Mouse (Mus musculus): ENCODE results near the gene Syce3.
A peak's percentile ranks its signal among the peaks of the same experiment; 100 is the strongest.

Syce3 gene

GRCm38 (mm10) chr15:89390081-89390480 lies 20.2 kb downstream of the Syce3 start:
- H3K27me3 ChIP-seq (ENCODE audit: control insufficient read depth, insufficient read depth, low read length, poor library complexity, severe bottlenecking): no peaks in the 10 kb centered on the region
- H3K36me3 ChIP-seq (ENCODE audit: control insufficient read depth, insufficient read depth, low read length, poor library complexity, severe bottlenecking): no peaks in the 10 kb centered on the region
- no peak for DNase-seq (ENCODE audit: low read depth, low spot score)

GRCm38 (mm10) chr15:89387127-89387526 lies 23.2 kb downstream of the Syce3 start:
- Histone ChIP-seq H3K36me3 (ENCODE audit: control insufficient read depth, insufficient read depth, low read length, poor library complexity, severe bottlenecking) (no peaks in the 10 kb centered on the region), H3K27me3 (ENCODE audit: control insufficient read depth, insufficient read depth, low read length, poor library complexity, severe bottlenecking) (no peaks in the 10 kb centered on the region)
- no peak for DNase-seq (ENCODE audit: low read depth, low spot score)

DNA sequence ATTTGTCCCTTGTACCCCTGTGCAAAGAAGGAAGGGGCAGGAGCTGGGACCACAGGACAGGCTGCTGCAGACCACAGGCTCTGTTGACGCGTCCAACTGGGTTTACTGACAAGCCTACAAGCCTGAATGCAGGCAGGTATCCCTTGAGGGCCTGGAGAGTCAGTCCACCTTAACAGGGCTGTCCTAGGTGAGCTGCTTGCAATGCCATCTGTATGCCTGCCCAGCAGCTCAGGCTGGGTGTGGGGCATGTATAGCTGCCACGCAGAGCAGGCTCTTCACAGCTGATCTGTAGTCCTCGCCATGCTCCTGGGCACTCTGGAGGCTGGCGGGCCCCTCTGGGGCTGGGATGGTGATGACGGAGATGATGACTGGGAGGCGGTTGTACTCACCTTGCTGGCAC lies 25.7 kb downstream of the Syce3 start, which contains the start of gene Klhdc7b:
TSS of gene Klhdc7b (plus strand) at position 301 of the 400 bp plus-strand sequence.
- Histone ChIP-seq H3K27me3 (ENCODE audit: control insufficient read depth, insufficient read depth, low read length, poor library complexity, severe bottlenecking) (no peaks in the 10 kb centered on the region), H3K36me3 (ENCODE audit: control insufficient read depth, insufficient read depth, low read length, poor library complexity, severe bottlenecking) (no peaks in the 10 kb centered on the region)
- DNase-seq (ENCODE audit: low read depth, low spot score): no peak

DNA sequence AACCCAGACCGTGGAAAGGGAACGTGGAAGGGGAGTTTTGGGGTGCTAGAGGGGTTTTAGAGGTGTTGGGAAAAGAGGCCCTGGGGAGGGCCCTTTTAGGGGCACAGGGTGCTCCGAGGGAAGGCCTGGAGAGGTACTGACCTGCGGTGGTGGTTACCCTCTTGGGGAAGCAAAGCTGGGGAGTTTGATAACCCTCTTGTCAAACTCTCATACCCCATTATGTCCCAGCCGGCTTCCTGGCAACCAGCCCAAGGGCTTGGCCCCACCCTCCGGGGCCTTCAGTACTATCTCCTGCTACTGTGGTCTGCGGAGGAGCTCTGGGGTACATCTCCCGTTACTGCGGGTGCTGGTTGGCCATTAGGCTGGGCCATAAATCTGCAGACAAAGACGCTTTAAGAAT lies 30.9 kb downstream of the Syce3 start:
- DNase-seq (ENCODE audit: low read depth, low spot score): no peak
- Histone ChIP-seq H3K27me3 (ENCODE audit: control insufficient read depth, insufficient read depth, low read length, poor library complexity, severe bottlenecking) (no peaks in the 10 kb centered on the region), H3K36me3 (ENCODE audit: control insufficient read depth, insufficient read depth, low read length, poor library complexity, severe bottlenecking) (no peaks in the 10 kb centered on the region)

- no peaks in the 10 kb centered on the region for H3K27me3 ChIP-seq (ENCODE audit: control insufficient read depth, insufficient read depth, low read length, poor library complexity, severe bottlenecking)
- H3K36me3 ChIP-seq (ENCODE audit: control insufficient read depth, insufficient read depth, low read length, poor library complexity, severe bottlenecking): no peaks in the 10 kb centered on the region
- DNase-seq (ENCODE audit: low read depth, low spot score): no peak
Measured at GRCm38 (mm10) chr15:89378831-89379401, 31.4 kb downstream of the Syce3 start, which contains the start of gene Odf3b. Odf3b (minus strand) TSS chr15:89379282.

DNA sequence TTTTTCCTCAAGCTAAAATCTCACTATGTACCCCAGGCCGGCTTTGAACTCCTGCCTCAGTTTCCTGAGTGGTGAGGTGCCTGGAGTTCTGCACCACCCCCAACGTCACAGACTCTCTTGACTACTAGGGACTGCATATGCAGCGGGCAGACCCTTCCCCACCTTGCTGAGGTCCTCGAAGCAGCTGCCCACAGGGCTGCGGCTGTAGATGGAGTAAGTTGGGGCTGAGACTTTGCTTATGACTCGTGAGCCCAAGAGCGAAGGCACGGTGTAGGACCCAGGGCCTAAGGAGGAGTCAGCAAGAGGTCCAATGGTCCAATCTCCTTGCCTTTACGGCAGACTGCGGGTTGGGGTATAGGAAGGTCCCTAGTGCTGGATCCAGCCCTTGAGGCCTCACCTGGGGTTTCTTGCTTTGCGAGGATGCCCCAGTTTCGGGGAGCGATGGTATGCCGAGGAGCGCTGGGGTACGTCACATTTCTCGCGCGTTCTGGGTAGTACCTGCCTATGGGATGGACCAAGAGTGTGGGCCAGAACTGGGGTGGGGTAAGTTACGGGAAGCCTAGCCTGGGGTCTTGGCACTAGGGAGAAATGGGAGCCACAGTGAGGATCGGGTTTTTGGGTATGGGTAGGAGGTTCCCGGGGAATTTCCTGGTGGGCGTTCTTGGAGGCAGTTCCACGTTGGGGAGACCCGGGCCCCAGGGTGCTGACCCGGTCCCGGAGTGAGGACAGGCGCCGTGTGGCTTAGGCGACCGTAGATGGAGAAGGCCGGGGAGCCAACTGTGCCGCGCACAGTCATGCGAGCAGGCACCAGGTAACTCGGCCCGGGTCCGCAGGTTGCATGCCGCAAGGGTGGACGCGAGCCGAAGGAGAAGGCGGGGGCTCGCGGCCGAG lies 32.1 kb downstream of the Syce3 start:
- no peak for DNase-seq (ENCODE audit: low read depth, low spot score)
- Histone ChIP-seq H3K36me3 (ENCODE audit: control insufficient read depth, insufficient read depth, low read length, poor library complexity, severe bottlenecking) (no peaks in the 10 kb centered on the region), H3K27me3 (ENCODE audit: control insufficient read depth, insufficient read depth, low read length, poor library complexity, severe bottlenecking) (no peaks in the 10 kb centered on the region)

- H3K36me3 ChIP-seq (ENCODE audit: control insufficient read depth, insufficient read depth, low read length, poor library complexity, severe bottlenecking): no peaks in the 10 kb centered on the region
- DNase-seq (ENCODE audit: low read depth, low spot score): no peak
- H3K27me3 ChIP-seq (ENCODE audit: control insufficient read depth, insufficient read depth, low read length, poor library complexity, severe bottlenecking): no peaks in the 10 kb centered on the region
Measured at GRCm38 (mm10) chr15:89377362-89377761, 32.9 kb downstream of the Syce3 start.

DNA sequence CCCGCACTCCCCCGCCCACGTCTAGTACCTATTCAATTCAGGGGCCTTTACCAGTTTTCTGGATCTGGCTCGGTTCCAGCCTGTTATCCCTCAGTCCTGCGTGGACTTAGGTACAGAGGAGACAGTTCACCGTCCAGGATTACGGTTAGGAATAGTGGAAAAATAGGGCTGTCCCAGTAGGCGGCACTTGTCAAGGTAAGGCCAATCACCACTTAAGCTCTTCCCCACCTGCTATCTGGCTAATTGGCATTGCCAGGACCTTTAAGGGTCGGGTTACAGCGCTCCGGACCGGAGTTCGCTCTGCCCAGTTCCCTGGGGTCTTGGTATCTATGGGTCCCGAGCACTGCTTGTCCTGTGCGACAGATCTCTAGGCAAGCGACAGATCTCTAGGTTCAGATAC lies 33.3 kb downstream of the Syce3 start, which contains the start of gene Tymp:
TSS of gene Tymp (minus strand) at position 83 of the 400 bp plus-strand sequence.
- H3K27me3 ChIP-seq (ENCODE audit: control insufficient read depth, insufficient read depth, low read length, poor library complexity, severe bottlenecking): no peaks in the 10 kb centered on the region

GRCm38 (mm10) chr15:89376040-89376439 lies 34.3 kb downstream of the Syce3 start:
- DNase-seq (ENCODE audit: low read depth, low spot score): no peak
- no peaks in the 10 kb centered on the region for H3K36me3 ChIP-seq (ENCODE audit: control insufficient read depth, insufficient read depth, low read length, poor library complexity, severe bottlenecking)
- no peaks in the 10 kb centered on the region for H3K27me3 ChIP-seq (ENCODE audit: control insufficient read depth, insufficient read depth, low read length, poor library complexity, severe bottlenecking)

More for the DNA sequence above, 33.3 kb downstream of the Syce3 start, which contains the start of gene Tymp:
- H3K36me3 ChIP-seq (ENCODE audit: control insufficient read depth, insufficient read depth, low read length, poor library complexity, severe bottlenecking): no peaks in the 10 kb centered on the region
- DNase-seq (ENCODE audit: low read depth, low spot score): no peak

- DNase-seq (ENCODE audit: low read depth, low spot score): no peak
- H3K27me3 ChIP-seq (ENCODE audit: control insufficient read depth, insufficient read depth, low read length, poor library complexity, severe bottlenecking): no peaks in the 10 kb centered on the region
Measured at GRCm38 (mm10) chr15:89374801-89375534, 35.3 kb downstream of the Syce3 start.

GRCm38 (mm10) chr15:89374340-89374739 lies 36.0 kb downstream of the Syce3 start:
- Histone ChIP-seq H3K36me3 (ENCODE audit: control insufficient read depth, insufficient read depth, low read length, poor library complexity, severe bottlenecking) (peaks cover 5% of the 10 kb centered on the region), H3K27me3 (ENCODE audit: control insufficient read depth, insufficient read depth, low read length, poor library complexity, severe bottlenecking) (no peaks in the 10 kb centered on the region)
- no peak for DNase-seq (ENCODE audit: low read depth, low spot score)

More at GRCm38 (mm10) chr15:89374801-89375534, 35.3 kb downstream of the Syce3 start:
- H3K36me3 ChIP-seq (ENCODE audit: control insufficient read depth, insufficient read depth, low read length, poor library complexity, severe bottlenecking): peaks cover 2% of the 10 kb centered on the region; the same call in 1 of the 2 replicates

DNA sequence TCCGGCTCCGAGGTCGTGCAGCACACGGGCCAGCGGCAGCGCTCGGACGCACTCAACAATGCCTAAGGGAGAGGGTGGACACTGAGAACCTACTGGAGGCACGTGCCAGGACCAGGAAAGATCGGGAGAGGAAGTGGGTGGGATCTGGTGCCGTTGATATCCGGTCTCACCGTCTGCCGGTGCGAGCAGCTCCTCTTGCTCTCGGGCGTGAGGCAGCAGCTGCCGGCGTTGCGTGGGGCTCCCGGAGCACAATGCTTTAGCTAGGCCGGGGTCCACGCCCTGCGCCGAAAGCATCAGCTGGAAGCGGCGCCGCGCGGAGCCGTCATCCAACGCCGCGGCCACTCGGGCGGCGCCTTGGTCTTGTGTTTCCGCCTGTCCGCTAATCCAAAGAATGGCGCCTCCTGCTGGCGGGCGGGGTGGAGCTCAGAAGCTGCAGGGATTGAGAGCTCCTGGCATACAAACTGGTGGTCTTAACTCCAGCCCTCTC lies 36.5 kb downstream of the Syce3 start, which contains the start of gene Sco2:
TSS of gene Sco2 (minus strand) at position 85 of the 487 bp plus-strand sequence.
- Histone ChIP-seq H3K36me3 (ENCODE audit: control insufficient read depth, insufficient read depth, low read length, poor library complexity, severe bottlenecking) (peaks cover 8% of the 10 kb centered on the region), H3K27me3 (ENCODE audit: control insufficient read depth, insufficient read depth, low read length, poor library complexity, severe bottlenecking) (no peaks in the 10 kb centered on the region)
- DNase-seq (ENCODE audit: low read depth, low spot score): peak; percentile 92

DNA sequence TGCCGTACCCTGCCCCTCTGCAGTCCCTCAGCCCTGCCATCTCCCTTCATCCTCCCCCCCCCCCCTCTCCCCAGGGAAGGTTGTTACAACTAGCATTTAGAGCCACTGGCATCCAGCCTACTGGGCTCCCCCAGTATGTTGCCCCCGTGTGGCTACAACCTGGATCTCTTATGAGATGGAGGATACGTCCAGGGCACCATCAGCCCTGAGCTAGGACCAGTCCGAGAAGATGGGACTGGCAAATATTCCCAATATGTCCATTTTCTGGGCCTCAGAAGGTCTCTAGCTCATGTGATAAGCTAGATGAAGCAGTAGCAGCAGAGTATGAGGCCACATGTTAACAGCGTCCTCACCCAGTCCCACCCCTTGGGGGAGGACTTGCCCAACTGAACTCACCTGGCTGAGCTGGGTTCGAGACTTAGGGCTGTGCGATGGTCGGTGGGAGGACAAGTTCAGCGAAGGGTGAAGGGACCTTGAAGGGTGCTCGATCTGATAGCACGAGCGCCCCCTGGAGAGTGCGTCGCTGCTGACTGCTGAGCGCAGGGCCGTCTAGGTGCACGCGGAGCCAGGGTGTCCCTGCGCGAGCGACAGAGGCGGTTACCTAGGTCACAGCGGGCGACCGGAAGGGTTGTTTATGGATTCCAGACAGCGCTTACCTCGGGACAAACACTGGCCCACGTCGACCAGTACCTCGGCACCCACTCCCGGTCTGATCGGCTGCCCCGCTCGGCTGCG lies 37.1 kb downstream of the Syce3 start:
- DNase-seq (ENCODE audit: low read depth, low spot score): peak; percentile 94
- no peaks in the 10 kb centered on the region for H3K27me3 ChIP-seq (ENCODE audit: control insufficient read depth, insufficient read depth, low read length, poor library complexity, severe bottlenecking)
- peaks cover 8% of the 10 kb centered on the region for H3K36me3 ChIP-seq (ENCODE audit: control insufficient read depth, insufficient read depth, low read length, poor library complexity, severe bottlenecking)

GRCm38 (mm10) chr15:89372536-89372935 lies 37.8 kb downstream of the Syce3 start:
- no peak for DNase-seq (ENCODE audit: low read depth, low spot score)
- Histone ChIP-seq H3K36me3 (ENCODE audit: control insufficient read depth, insufficient read depth, low read length, poor library complexity, severe bottlenecking) (peaks cover 8% of the 10 kb centered on the region), H3K27me3 (ENCODE audit: control insufficient read depth, insufficient read depth, low read length, poor library complexity, severe bottlenecking) (no peaks in the 10 kb centered on the region)
